Mouse (Mus musculus) liver, adult (tissue): ENCODE measurements at regions not wholly inside any gene's neighbourhood (a gene's known extent, or its start where the extent isn't known, plus 50 kb on each side); places are given as distances from the start of the nearest gene placed in this dataset.

Source experiments
- GATA4 ChIP-seq: IDR thresholded peaks from 2 replicates; pipeline ENCODE4 v1.6.1; 2014; ENCODE audit warnings: mild to moderate bottlenecking, low read length; ENCODE audit not compliant: insufficient replicate concordance

GRCm38 (mm10) chr11:112140058-112140457 lies 642.0 kb upstream of the Sox9 start:
- TF ChIP-seq GATA4 = no peak

GRCm38 (mm10) chr11:112140495-112140894 lies 641.5 kb upstream of the Sox9 start:
- no peak for TF ChIP-seq GATA4

- TF ChIP-seq GATA4 = no peak
Measured at GRCm38 (mm10) chr11:112140912-112141311, 641.1 kb upstream of the Sox9 start.

GRCm38 (mm10) chr11:112152051-112152450 lies 630.0 kb upstream of the Sox9 start:
- TF ChIP-seq GATA4 = no peak

GRCm38 (mm10) chr11:112153198-112153597 lies 628.8 kb upstream of the Sox9 start:
- no peak for TF ChIP-seq GATA4

- no peak for TF ChIP-seq GATA4
Measured at GRCm38 (mm10) chr11:112154712-112155319, 627.2 kb upstream of the Sox9 start.

- TF ChIP-seq GATA4 = no peak
Measured at GRCm38 (mm10) chr11:112155339-112155955, 626.6 kb upstream of the Sox9 start.

- TF ChIP-seq GATA4 = no peak
Measured at GRCm38 (mm10) chr11:112163681-112164265, 618.3 kb upstream of the Sox9 start.

- no peak for TF ChIP-seq GATA4
Measured at GRCm38 (mm10) chr11:112173585-112173984, 608.4 kb upstream of the Sox9 start.

GRCm38 (mm10) chr11:112175302-112175701 lies 606.7 kb upstream of the Sox9 start:
- no peak for TF ChIP-seq GATA4

- TF ChIP-seq GATA4 = no peak
Measured at GRCm38 (mm10) chr11:112180666-112181065, 601.4 kb upstream of the Sox9 start.

GRCm38 (mm10) chr11:112197620-112198268 lies 584.3 kb upstream of the Sox9 start:
- no peak for TF ChIP-seq GATA4

GRCm38 (mm10) chr11:112204561-112204960 lies 577.5 kb upstream of the Sox9 start:
- TF ChIP-seq GATA4 = no peak

GRCm38 (mm10) chr11:112209414-112209813 lies 572.6 kb upstream of the Sox9 start:
- no peak for TF ChIP-seq GATA4

- TF ChIP-seq GATA4 = no peak
Measured at GRCm38 (mm10) chr11:112219046-112219720, 562.8 kb upstream of the Sox9 start.

GRCm38 (mm10) chr11:112234492-112235116 lies 547.4 kb upstream of the Sox9 start:
- no peak for TF ChIP-seq GATA4
